Mouse (Mus musculus) frontal cortex, postnatal 25 days (tissue): ENCODE measurements around the gene Slc9a5.

Experiments used
- DNase-seq, 2 experiments: peaks; one replicate each; pipeline ENCODE4 v3.0.0; 2022; ENCODE audit warnings: low spot score in 2 of 2

Slc9a5 gene

GRCm38 (mm10) chr8:105354549-105354948 lies 5.9 kb downstream of the Slc9a5 start:
- no peak for DNase-seq

GRCm38 (mm10) chr8:105355179-105356024 lies 6.8 kb downstream of the Slc9a5 start:
- DNase-seq, result no peak

GRCm38 (mm10) chr8:105356681-105357080 lies 8.0 kb downstream of the Slc9a5 start:
- DNase-seq, result no peak

GRCm38 (mm10) chr8:105359208-105359607 lies 10.6 kb downstream of the Slc9a5 start:
- DNase-seq, result no peak

GRCm38 (mm10) chr8:105359646-105360045 lies 11.0 kb downstream of the Slc9a5 start:
- DNase-seq, result no peak

GRCm38 (mm10) chr8:105361751-105362702 lies 13.4 kb downstream of the Slc9a5 start:
- DNase-seq, result no peak

GRCm38 (mm10) chr8:105367107-105367506 lies 18.5 kb downstream of the Slc9a5 start:
- DNase-seq, result no peak

GRCm38 (mm10) chr8:105372473-105372872 lies 23.8 kb downstream of the Slc9a5 start:
- DNase-seq, result no peak

GRCm38 (mm10) chr8:105373032-105373431 lies 24.4 kb downstream of the Slc9a5 start, which contains the start of gene Plekhg4:
Plekhg4 (plus strand) TSS chr8:105373274.
- DNase-seq, result no peak

GRCm38 (mm10) chr8:105374513-105374966 lies 25.9 kb downstream of the Slc9a5 start:
- DNase-seq, result no peak

GRCm38 (mm10) chr8:105378673-105379072 lies 30.0 kb downstream of the Slc9a5 start:
- no peak for DNase-seq

- DNase-seq, result no peak
Observed at GRCm38 (mm10) chr8:105380308-105380707, 31.7 kb downstream of the Slc9a5 start.

GRCm38 (mm10) chr8:105384070-105384469 lies 35.4 kb downstream of the Slc9a5 start:
- DNase-seq, result no peak

GRCm38 (mm10) chr8:105387151-105387550 lies 38.5 kb downstream of the Slc9a5 start:
- no peak for DNase-seq

GRCm38 (mm10) chr8:105389096-105389495 lies 40.5 kb downstream of the Slc9a5 start:
- no peak for DNase-seq

- no peak for DNase-seq
Observed at GRCm38 (mm10) chr8:105393089-105393787, 44.6 kb downstream of the Slc9a5 start.

- DNase-seq, result no peak
Observed at GRCm38 (mm10) chr8:105393915-105394314, 45.3 kb downstream of the Slc9a5 start.

- DNase-seq, result no peak
Observed at GRCm38 (mm10) chr8:105397747-105398146, 49.1 kb downstream of the Slc9a5 start.

- no peak for DNase-seq
Observed at GRCm38 (mm10) chr8:105400016-105400415, 51.4 kb downstream of the Slc9a5 start.

GRCm38 (mm10) chr8:105403467-105403866 lies 54.8 kb downstream of the Slc9a5 start:
- no peak for DNase-seq

- DNase-seq, result no peak
Observed at GRCm38 (mm10) chr8:105404496-105404895, 55.9 kb downstream of the Slc9a5 start.

- no peak for DNase-seq
Observed at GRCm38 (mm10) chr8:105406416-105406815, 57.8 kb downstream of the Slc9a5 start.
